8 mouse cellular contexts compared by ENCODE assay signal in the genomic region with DNA sequence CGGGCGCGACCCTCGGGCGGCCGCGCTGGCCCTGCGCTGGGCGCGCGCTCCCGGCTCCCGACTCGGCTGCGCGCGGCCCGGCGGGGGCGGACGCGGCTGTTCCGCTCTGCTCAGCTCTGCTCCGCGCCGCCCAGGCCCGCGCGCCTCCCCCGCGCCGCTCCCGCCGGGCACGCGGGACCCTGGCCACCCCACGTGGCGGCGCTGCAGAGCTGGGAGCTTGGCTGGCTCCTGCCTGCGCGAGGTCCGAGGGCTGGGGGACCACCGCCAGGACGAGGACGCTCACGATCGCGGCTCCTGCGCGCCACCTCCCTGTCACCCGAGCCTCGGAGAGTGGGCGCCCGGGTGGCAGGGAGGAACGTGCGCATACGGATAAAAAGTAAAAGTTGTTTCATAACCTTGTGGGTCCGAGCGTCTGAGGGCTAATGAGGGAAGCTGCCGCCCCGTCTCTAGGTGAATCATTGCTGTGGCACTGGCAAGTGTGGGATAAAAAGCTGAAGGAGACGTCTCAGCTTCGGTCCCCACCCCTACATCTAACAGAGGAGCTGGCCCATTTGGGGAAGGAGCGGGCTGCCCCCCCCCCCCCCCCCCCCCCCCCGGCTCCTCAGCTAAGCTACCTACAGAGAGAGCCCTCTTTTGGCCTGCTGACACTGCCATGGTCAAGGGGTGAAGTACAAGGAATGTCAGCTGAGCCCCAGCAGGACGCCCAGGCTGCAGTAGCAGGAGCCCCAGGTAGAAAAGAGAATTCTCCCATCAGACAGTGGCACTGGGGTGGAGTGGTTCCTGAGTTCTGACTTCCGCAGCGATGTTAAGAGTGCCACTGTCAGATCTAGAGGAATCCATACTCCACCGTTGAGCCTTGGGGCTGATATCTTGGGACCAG. TPM values are rescaled to one million over a fixed set of nuclear protein-coding genes. Genes with fewer than 3 reads are reported as not detected.
DNase-seq lines count a peak whose midpoint lies in the region; ATAC-seq and TF ChIP-seq lines count a peak whose summit lies in the region.

Gene 2010300C02Rik (minus strand): TSS at position 325 of the 880 bp plus-strand sequence.

- no peak within 1 kb of the TSS for H3K27ac ChIP-seq in ES-E14 (ENCODE audit: insufficient read depth, low read depth, low read length, poor library complexity, severe bottlenecking)
- no peak within 1 kb of the TSS for H3K27ac ChIP-seq in forebrain, embryonic 13.5 days
- H3K27ac ChIP-seq in hindbrain, embryonic 13.5 days: no peak within 1 kb of the TSS

- H3K4me1 ChIP-seq in ES-E14 (ENCODE audit: control insufficient read depth in 2 of 2, insufficient read depth in 2 of 2, low read length in 2 of 2, poor library complexity in 1 of 2): no peaks in the 10 kb centered on the region; a peak in 1 of 4 replicates
- H3K4me1 ChIP-seq in forebrain, embryonic 13.5 days: peaks cover 9% of the 10 kb centered on the region
- H3K4me1 ChIP-seq in hindbrain, embryonic 13.5 days (replicated peaks): peaks cover 10% of the 10 kb centered on the region

- 1% methylated on average over 38 of the region's 69 CpGs for WGBS in forebrain, embryonic 13.5 days
- WGBS in hindbrain, embryonic 13.5 days: under 1% methylated on average over 47 of the region's 69 CpGs

- DNase-seq in ES-E14 (ENCODE audit: low read depth, low spot score): no peak
- DNase-seq in c-Kit-positive CD71-negative TER-119-negative erythroid progenitor cells, embryonic 14.5 days (ENCODE audit: low read depth): peak; percentile 17
- peak; percentile 81 to 84 for DNase-seq in layer of hippocampus, postnatal 36 days
- peak; percentile 77 for DNase-seq in lung, postnatal 10 days
- peak; percentile 72 for DNase-seq in retina, embryonic 14.5 days (ENCODE audit: low spot score)

- H3K27me3 ChIP-seq in forebrain, embryonic 13.5 days: peaks cover 42% of the 10 kb centered on the region
- peaks cover 40% of the 10 kb centered on the region for H3K27me3 ChIP-seq in hindbrain, embryonic 13.5 days

- in situ Hi-C loops in ES-E14 (cut with MboI; ENCODE audit: low sequenced_read_pairs in 2 of 2, unreplicated experiment in 2 of 2): no loop called here

- H3K4me2 ChIP-seq in forebrain, embryonic 13.5 days: peak within 1 kb of the TSS; percentile 94
- peak within 1 kb of the TSS; percentile 91 for H3K4me2 ChIP-seq in hindbrain, embryonic 13.5 days

- no peaks in the 10 kb centered on the region for H3K9me3 ChIP-seq in ES-E14 (ENCODE audit: control insufficient read depth, insufficient read depth, low read depth, low read length)
- no peaks in the 10 kb centered on the region for H3K9me3 ChIP-seq in forebrain, embryonic 13.5 days (replicated peaks)
- no peaks in the 10 kb centered on the region for H3K9me3 ChIP-seq in hindbrain, embryonic 13.5 days

- peak within 1 kb of the TSS; percentile 70 to 92 for H3K4me3 ChIP-seq in ES-E14 (ENCODE audit: insufficient read depth in 1 of 2, low read depth in 1 of 2, low read length in 2 of 2, poor library complexity in 1 of 2, severe bottlenecking in 1 of 2)
- H3K4me3 ChIP-seq in forebrain, embryonic 13.5 days: peak within 1 kb of the TSS; percentile 61
- peak within 1 kb of the TSS; percentile 64 for H3K4me3 ChIP-seq in hindbrain, embryonic 13.5 days

- H3K9ac ChIP-seq in ES-E14 (ENCODE audit: insufficient read depth, low read depth, low read length, poor library complexity, severe bottlenecking): peak within 1 kb of the TSS; percentile 76
- peak within 1 kb of the TSS; percentile 64 for H3K9ac ChIP-seq in forebrain, embryonic 13.5 days
- peak within 1 kb of the TSS; percentile 72 for H3K9ac ChIP-seq in hindbrain, embryonic 13.5 days

- H3K36me3 ChIP-seq in ES-E14 (ENCODE audit: control insufficient read depth, insufficient read depth, low read length, poor library complexity, severe bottlenecking): no peaks in the 10 kb centered on the region
- H3K36me3 ChIP-seq in forebrain, embryonic 13.5 days (ENCODE audit: poor library complexity, severe bottlenecking): no peaks in the 10 kb centered on the region
- H3K36me3 ChIP-seq in hindbrain, embryonic 13.5 days: no peaks in the 10 kb centered on the region

- peak; percentile 93 for ATAC-seq in forebrain, embryonic 13.5 days
- peak; percentile 93 for ATAC-seq in hindbrain, embryonic 13.5 days (ENCODE audit: low FRiP score)
- no peak for ATAC-seq in activated CD4-positive, CD25-positive, alpha-beta regulatory T cell, adult 4 months

TF ChIP-seq in ES-E14, 5 proteins besides CTCF, POLR2A, EP300 and RAD21:
- TF ChIP-seq HCFC1 (IDR thresholded peaks at IDR 0.05; ENCODE audit: borderline replicate concordance, insufficient read depth, low read length) (no peak), ZNF384 (IDR thresholded peaks at IDR 0.05; ENCODE audit: low read depth, low read length) (no peak), MAFK (IDR thresholded peaks at IDR 0.05; ENCODE audit: insufficient read depth, low read depth, low read length) (no peak), ZC3H11A (IDR thresholded peaks at IDR 0.05; ENCODE audit: borderline replicate concordance, low read depth, low read length) (no peak), CHD2 (IDR thresholded peaks at IDR 0.05; ENCODE audit: low read depth, low read length) (no peak)

RNA-seq across cellular contexts. Expression of gene 2010300C02Rik, which starts in this region (rescaled TPM):
- 0.58 and 0.67 TPM in 2 replicates for total RNA-seq in ES-E14 (2012; rRNA removed)
- 0.62 and 1.4 TPM in 2 replicates for polyA plus RNA-seq in forebrain, embryonic 13.5 days (2015; fragmentation: Nextera tagmentation; extraction: Ambion mirVana)
- polyA plus RNA-seq in hindbrain, embryonic 13.5 days (2015; fragmentation: Nextera tagmentation; extraction: Ambion mirVana): 1.6 and 1.7 TPM in 2 replicates
- total RNA-seq in layer of hippocampus, postnatal 36 days (2021): 100 to 1,000 TPM; 362 to 390 TPM
- polyA plus RNA-seq in activated CD4-positive, CD25-positive, alpha-beta regulatory T cell, adult 4 months (2017; shearing (Covaris generic)): under 1 TPM; 0.55 to 0.78 TPM

Comparison
In these comparisons a context has a peak if more than half of its experiments do, and no peak if none do; other contexts are left out.
1. RNA of gene 2010300C02Rik (total RNA-seq): 362 to 390 TPM in layer of hippocampus, postnatal 36 days; 0.58 to 0.67 TPM in ES-E14; every median in the first group is over 100 times any median in the second.
2. Peak in every context shown above with its lines, with median percentiles within 50 percentile points of each other: H3K4me3 ChIP-seq and H3K9ac ChIP-seq.